Mouse (Mus musculus) forebrain, embryonic 13.5 days (tissue): Measurements from ENCODE around the gene 9230113P08Rik. TPM values are rescaled to one million over a fixed set of nuclear protein-coding genes. Genes with fewer than 3 reads are reported as not detected.
"Not testable (repeated sequence)": the region's sequence is repeated elsewhere in the genome, so short reads cannot be mapped to it uniquely, and the experiment has no call there.

Experiments used
- ATAC-seq: fragments of 200-750 bp; cut with Nextera tagmentation; 2 replicates; pipeline ENCODE4 v1.8.0; 2017
- H3K27ac ChIP-seq: fragments of 300-500 bp; sonication (generic); 2 replicates; pipeline ENCODE4 v1.5.1; 2015; ENCODE audit warnings: inconsistent platforms, mild to moderate bottlenecking, moderate library complexity
- H3K27me3 ChIP-seq: fragments of 300-500 bp; sonication (generic); 2 replicates; pipeline ENCODE4 v1.6.1; 2015; ENCODE audit warnings: mild to moderate bottlenecking, inconsistent platforms
- H3K36me3 ChIP-seq: fragments of 300-500 bp; sonication (generic); 2 replicates; pipeline ENCODE4 v1.6.1; 2015; ENCODE audit warnings: mild to moderate bottlenecking, inconsistent platforms; ENCODE audit not compliant: poor library complexity, severe bottlenecking
- H3K4me1 ChIP-seq: fragments of 300-500 bp; sonication (generic); 2 replicates; pipeline ENCODE4 v1.6.1; 2015; ENCODE audit warnings: inconsistent platforms
- H3K4me2 ChIP-seq: fragments of 300-500 bp; sonication (generic); 2 replicates; pipeline ENCODE4 v1.6.1; 2015; ENCODE audit warnings: inconsistent platforms, mild to moderate bottlenecking, moderate library complexity
- H3K4me3 ChIP-seq: fragments of 300-500 bp; sonication (generic); 2 replicates; pipeline ENCODE4 v1.5.1; 2015; ENCODE audit warnings: mild to moderate bottlenecking, inconsistent platforms
- H3K9ac ChIP-seq: fragments of 300-500 bp; sonication (generic); 2 replicates; pipeline ENCODE4 v1.6.1; 2015; ENCODE audit warnings: mild to moderate bottlenecking, inconsistent platforms
- H3K9me3 ChIP-seq: fragments of 300-500 bp; sonication (generic); replicated peaks from 2 replicates; pipeline ENCODE4 v1.6.1; 2016; ENCODE audit warnings: inconsistent platforms
- WGBS: fragments of 180-500 bp; shearing (Covaris S2); methylation state at CpG from one replicate; pipeline ENCODE4 v1.1.7; 2015; 5-methylcytosine and 5-hydroxymethylcytosine counted together
- polyA plus RNA-seq: library from polyadenylated mRNA; unstranded; fragments of >200 nt; fragmentation: Nextera tagmentation; extraction: Ambion mirVana; gene quantifications from 2 replicates; pipeline ENCODE4 v1.2.1, GENCODE M21; 2015

The 9230113P08Rik gene
- not detected in 2 replicates for polyA plus RNA-seq

- H3K36me3 ChIP-seq, H3K4me1 ChIP-seq, H3K27me3 ChIP-seq, H3K9ac ChIP-seq, ATAC-seq, H3K4me3 ChIP-seq, H3K4me2 ChIP-seq, H3K27ac ChIP-seq: not testable (repeated sequence)
- peaks cover 20% of the 10 kb centered on the region; the same call in 1 of the 2 replicates for H3K9me3 ChIP-seq
Measured at GRCm38 (mm10) chr9:35908123-35908522, at the start of gene 9230113P08Rik. TSS of gene 9230113P08Rik (plus strand) at chr9:35908423.

- 67% methylated on average over 1 of the region's 1 CpGs for WGBS
- not testable (repeated sequence) for H3K27ac ChIP-seq, H3K4me3 ChIP-seq, H3K4me1 ChIP-seq, H3K27me3 ChIP-seq, H3K9ac ChIP-seq, H3K4me2 ChIP-seq, H3K36me3 ChIP-seq, ATAC-seq, H3K9me3 ChIP-seq
Measured at GRCm38 (mm10) chr9:35893112-35893511, 15.1 kb upstream of the 9230113P08Rik start.

- H3K9ac ChIP-seq = no peak overlapping the region
- WGBS = 75% methylated on average over 2 of the region's 2 CpGs
- H3K9me3 ChIP-seq = peaks cover 22% of the 10 kb centered on the region
- no peaks in the 10 kb centered on the region for H3K36me3 ChIP-seq
- H3K4me1 ChIP-seq = no peaks in the 10 kb centered on the region
- no peak overlapping the region for H3K4me2 ChIP-seq
- H3K27ac ChIP-seq = no peak overlapping the region
- H3K27me3 ChIP-seq = no peaks in the 10 kb centered on the region
- H3K4me3 ChIP-seq = no peak overlapping the region
- ATAC-seq = no peak
Measured at GRCm38 (mm10) chr9:35904494-35904893, 3.7 kb upstream of the 9230113P08Rik start.

GRCm38 (mm10) chr9:35930817-35931216, 22.6 kb downstream of the 9230113P08Rik start:
- Histone ChIP-seq H3K9me3 (peaks cover 23% of the 10 kb centered on the region), H3K36me3 (no peaks in the 10 kb centered on the region), H3K4me1 (no peaks in the 10 kb centered on the region), H3K9ac (no peak overlapping the region), H3K27me3 (no peaks in the 10 kb centered on the region), H3K27ac (no peak overlapping the region), H3K4me2 (no peak overlapping the region), H3K4me3 (no peak overlapping the region)
- ATAC-seq = no peak
- WGBS = 86% methylated on average over 2 of the region's 2 CpGs

Other genes with a start within 250 kb of the 9230113P08Rik start
- gene Pate1, start 221.0 kb upstream of the 9230113P08Rik start, polyA plus RNA-seq = not detected in 2 replicates
- gene Gm17677, start 167.4 kb upstream of the 9230113P08Rik start, polyA plus RNA-seq = not detected in 2 replicates
- gene Gm17727, start 130.3 kb upstream of the 9230113P08Rik start, polyA plus RNA-seq = not detected in 2 replicates
- gene Gm27235, start 118.3 kb upstream of the 9230113P08Rik start, polyA plus RNA-seq = not detected in 2 replicates
- gene D730048I06Rik, start 118.3 kb upstream of the 9230113P08Rik start, polyA plus RNA-seq = not detected in 2 replicates
- not detected in 2 replicates for gene 9230110F15Rik, start 64.3 kb upstream of the 9230113P08Rik start, polyA plus RNA-seq
- not detected in 2 replicates for gene Gm5916, start 220.4 kb downstream of the 9230113P08Rik start, polyA plus RNA-seq